Mouse (Mus musculus) stomach, postnatal 0 days (tissue): ENCODE data around the gene Alpk1.

Experiments
- CTCF ChIP-seq: IDR thresholded peaks from 2 replicates; pipeline ENCODE4 v1.5.1; 2016; ENCODE audit warnings: antibody characterized with exemption, low read depth, mild to moderate bottlenecking, moderate library complexity
- EP300 ChIP-seq: optimal IDR thresholded peaks from 2 replicates; pipeline ENCODE3; 2016; ENCODE audit warnings: antibody characterized with exemption

DNA sequence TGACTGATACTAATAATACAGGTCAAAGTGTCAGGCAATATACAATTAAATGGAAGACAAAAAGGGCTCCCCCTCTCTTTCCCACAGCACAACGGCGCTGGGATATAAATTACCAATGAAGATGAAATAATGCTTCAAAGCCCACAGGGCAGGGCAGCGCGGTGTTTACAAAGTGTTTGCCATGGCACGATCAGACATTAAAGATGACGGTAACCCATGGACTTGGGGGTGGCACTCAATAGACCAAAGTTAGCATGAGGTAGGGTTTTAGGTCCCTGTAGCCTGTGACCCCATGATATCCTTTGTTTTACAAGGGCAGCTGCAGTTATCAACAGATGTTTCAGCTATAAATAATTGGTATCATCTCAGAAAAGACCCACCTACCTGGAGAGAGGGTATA is 60.3 kb downstream of the Alpk1 start:
- TF ChIP-seq CTCF (no peak), EP300 (no peak)
